Mouse (Mus musculus): ENCODE measurements at regions not wholly inside any gene's neighbourhood (a gene's known extent, or its start where the extent isn't known, plus 50 kb on each side); places are given as distances from the start of the nearest gene placed in this dataset.

DNA sequence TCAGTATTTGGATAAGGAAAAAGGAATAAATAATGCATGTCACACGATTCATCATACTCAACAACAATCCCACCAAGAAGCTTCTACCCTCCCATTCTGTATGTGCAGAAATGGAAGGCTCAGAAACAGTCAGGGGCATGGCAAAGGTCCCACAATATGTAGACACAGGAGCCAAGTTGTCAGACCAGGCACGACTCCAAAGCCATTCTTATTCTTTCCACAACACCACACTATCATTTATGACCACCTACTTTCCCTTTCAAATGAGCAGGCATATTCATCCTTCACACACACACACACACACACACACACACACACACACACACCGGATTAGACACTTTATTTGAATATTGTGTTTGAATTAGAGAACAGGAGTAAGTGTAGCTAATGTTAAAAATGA is 232.0 kb downstream of the Rab28 start:
- WGBS: 58% methylated on average over 3 of the region's 3 CpGs
- no peaks in the 10 kb centered on the region for H3K27me3 ChIP-seq (ENCODE audit: control insufficient read depth, insufficient read depth, low read length)
- no peak for DNase-seq
- no peaks in the 10 kb centered on the region for H3K79me2 ChIP-seq (replicated peaks; ENCODE audit: control insufficient read depth, insufficient read depth, low read length)
- TF ChIP-seq CTCF (IDR thresholded peaks at IDR 0.05) (no peak), POLR2A (IDR thresholded peaks at IDR 0.05; ENCODE audit: insufficient read depth, low read depth, low read length) (no peak), EP300 (IDR thresholded peaks at IDR 0.05; ENCODE audit: insufficient read depth, low read depth, low read length) (no peak)
- no peaks in the 10 kb centered on the region for H3K36me3 ChIP-seq (ENCODE audit: control insufficient read depth, insufficient read depth, low read length)
- H3K9ac ChIP-seq (ENCODE audit: low read depth, low read length): no peak overlapping the region
- no peak overlapping the region for H3K4me3 ChIP-seq
- intact Hi-C loops (cut with DNase I): no loop called here
- H3K27ac ChIP-seq: no peak overlapping the region
- H3K4me1 ChIP-seq (ENCODE audit: control insufficient read depth, insufficient read depth, low read length): no peaks in the 10 kb centered on the region

DNA sequence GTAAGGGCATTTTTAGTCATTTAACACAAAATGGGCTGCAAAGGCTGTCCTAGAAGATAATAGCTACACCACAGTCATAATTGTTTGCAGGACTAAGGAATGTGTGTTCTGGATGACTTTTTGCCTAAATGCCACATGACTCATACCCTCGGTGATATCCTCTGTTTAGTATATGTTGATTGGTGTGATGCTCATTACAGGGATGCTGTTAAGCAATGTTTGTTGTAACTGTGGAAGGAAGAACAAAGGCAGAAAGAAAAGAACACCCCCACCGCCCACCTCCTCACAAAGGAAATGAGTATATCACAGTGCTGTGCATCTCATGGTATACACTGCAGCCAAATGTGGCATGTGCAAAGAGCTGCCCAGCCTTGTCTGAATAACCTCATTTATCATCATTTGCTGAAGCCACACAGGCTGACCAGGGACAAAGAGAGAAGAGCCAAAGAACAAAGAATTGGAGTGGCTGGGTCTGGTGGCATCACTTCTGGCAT is 262.4 kb downstream of the Rab28 start:
- Histone ChIP-seq H3K27me3 (ENCODE audit: control insufficient read depth, insufficient read depth, low read length) (no peaks in the 10 kb centered on the region), H3K4me3 (no peak overlapping the region), H3K36me3 (ENCODE audit: control insufficient read depth, insufficient read depth, low read length) (no peaks in the 10 kb centered on the region), H3K9ac (ENCODE audit: low read depth, low read length) (no peak overlapping the region), H3K4me1 (ENCODE audit: control insufficient read depth, insufficient read depth, low read length) (no peaks in the 10 kb centered on the region), H3K27ac (no peak overlapping the region), H3K79me2 (replicated peaks; ENCODE audit: control insufficient read depth, insufficient read depth, low read length) (no peaks in the 10 kb centered on the region)
- TF ChIP-seq CTCF (IDR thresholded peaks at IDR 0.05) (no peak), EP300 (IDR thresholded peaks at IDR 0.05; ENCODE audit: insufficient read depth, low read depth, low read length) (no peak), POLR2A (IDR thresholded peaks at IDR 0.05; ENCODE audit: insufficient read depth, low read depth, low read length) (no peak)
- intact Hi-C loops (cut with DNase I): no loop called here
- DNase-seq: no peak
- 60% methylated on average over 2 of the region's 2 CpGs for WGBS

DNA sequence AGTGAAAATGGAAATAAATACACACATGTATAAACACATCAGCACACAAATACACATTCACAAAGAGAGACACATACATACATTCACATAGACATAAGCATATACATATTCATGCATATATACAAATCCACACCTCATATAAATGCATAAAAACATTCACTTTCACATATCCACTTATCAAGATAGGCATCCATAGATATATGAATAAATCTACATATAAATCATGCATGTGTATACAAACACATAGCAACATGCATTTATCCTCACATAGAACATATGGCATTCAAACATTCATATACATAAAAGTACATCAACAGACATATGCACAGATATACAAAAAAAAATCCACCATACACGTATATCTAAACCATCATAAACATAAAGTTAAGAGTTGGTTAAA is 266.9 kb downstream of the Rab28 start:
- DNase-seq: no peak
- Histone ChIP-seq H3K27me3 (ENCODE audit: control insufficient read depth, insufficient read depth, low read length) (no peaks in the 10 kb centered on the region), H3K27ac (no peak overlapping the region), H3K4me1 (ENCODE audit: control insufficient read depth, insufficient read depth, low read length) (no peaks in the 10 kb centered on the region), H3K79me2 (replicated peaks; ENCODE audit: control insufficient read depth, insufficient read depth, low read length) (no peaks in the 10 kb centered on the region), H3K36me3 (ENCODE audit: control insufficient read depth, insufficient read depth, low read length) (no peaks in the 10 kb centered on the region), H3K9ac (ENCODE audit: low read depth, low read length) (no peak overlapping the region), H3K4me3 (no peak overlapping the region)
- 71% methylated on average over 1 of the region's 1 CpGs for WGBS
- TF ChIP-seq EP300 (IDR thresholded peaks at IDR 0.05; ENCODE audit: insufficient read depth, low read depth, low read length): no peak
- TF ChIP-seq POLR2A (IDR thresholded peaks at IDR 0.05; ENCODE audit: insufficient read depth, low read depth, low read length): no peak
- no peak for TF ChIP-seq CTCF (IDR thresholded peaks at IDR 0.05)
- intact Hi-C loops (cut with DNase I): no loop called here

DNA sequence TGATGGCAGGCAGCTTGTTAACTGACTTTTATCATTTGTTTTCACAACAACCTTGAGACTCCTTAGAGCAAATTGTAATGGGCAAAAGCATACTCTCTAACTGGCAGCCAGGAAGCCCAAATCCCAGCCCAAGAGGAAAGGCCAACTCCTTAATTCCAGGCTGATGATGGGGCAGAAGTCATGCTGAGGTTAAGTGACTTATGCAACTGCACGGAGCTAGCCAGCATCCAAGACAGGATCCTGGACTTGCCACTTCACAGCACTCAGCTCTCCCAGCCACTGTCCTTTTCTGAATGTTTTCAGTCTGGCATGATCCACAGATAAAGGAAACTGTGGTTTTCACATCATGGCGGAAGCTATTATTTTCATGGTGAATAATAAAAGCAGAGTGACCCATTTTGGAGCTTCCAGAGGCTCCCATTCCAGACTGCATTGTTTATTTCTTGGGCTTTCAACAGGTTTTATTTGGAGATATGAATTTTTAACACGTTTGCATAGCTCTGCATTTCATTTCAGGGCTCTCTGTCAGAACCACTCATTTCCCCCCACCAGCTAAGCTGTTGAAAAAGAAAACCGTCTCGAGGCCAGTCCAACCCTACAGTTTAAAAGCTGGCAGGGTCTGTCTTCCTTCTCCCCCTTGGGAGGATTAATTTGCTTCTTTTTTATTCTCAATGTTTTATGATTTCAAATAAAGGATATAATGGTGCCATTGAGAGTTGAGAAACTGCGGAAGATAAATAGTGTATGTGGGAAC is 288.7 kb downstream of the Rab28 start:
- H3K27me3 ChIP-seq (ENCODE audit: control insufficient read depth, insufficient read depth, low read length): no peaks in the 10 kb centered on the region
- no peak overlapping the region for H3K27ac ChIP-seq
- no peaks in the 10 kb centered on the region for H3K36me3 ChIP-seq (ENCODE audit: control insufficient read depth, insufficient read depth, low read length)
- no peaks in the 10 kb centered on the region for H3K79me2 ChIP-seq (replicated peaks; ENCODE audit: control insufficient read depth, insufficient read depth, low read length)
- TF ChIP-seq CTCF (IDR thresholded peaks at IDR 0.05): no peak
- TF ChIP-seq EP300 (IDR thresholded peaks at IDR 0.05; ENCODE audit: insufficient read depth, low read depth, low read length): no peak
- no peak for TF ChIP-seq POLR2A (IDR thresholded peaks at IDR 0.05; ENCODE audit: insufficient read depth, low read depth, low read length)
- DNase-seq: peak in 1 of 2 experiments; percentile 3
- no peak overlapping the region for H3K4me3 ChIP-seq
- no peak overlapping the region for H3K9ac ChIP-seq (ENCODE audit: low read depth, low read length)
- intact Hi-C loops (cut with DNase I): no loop called here
- 71% methylated on average over 6 of the region's 6 CpGs for WGBS
- no peaks in the 10 kb centered on the region for H3K4me1 ChIP-seq (ENCODE audit: control insufficient read depth, insufficient read depth, low read length)

DNA sequence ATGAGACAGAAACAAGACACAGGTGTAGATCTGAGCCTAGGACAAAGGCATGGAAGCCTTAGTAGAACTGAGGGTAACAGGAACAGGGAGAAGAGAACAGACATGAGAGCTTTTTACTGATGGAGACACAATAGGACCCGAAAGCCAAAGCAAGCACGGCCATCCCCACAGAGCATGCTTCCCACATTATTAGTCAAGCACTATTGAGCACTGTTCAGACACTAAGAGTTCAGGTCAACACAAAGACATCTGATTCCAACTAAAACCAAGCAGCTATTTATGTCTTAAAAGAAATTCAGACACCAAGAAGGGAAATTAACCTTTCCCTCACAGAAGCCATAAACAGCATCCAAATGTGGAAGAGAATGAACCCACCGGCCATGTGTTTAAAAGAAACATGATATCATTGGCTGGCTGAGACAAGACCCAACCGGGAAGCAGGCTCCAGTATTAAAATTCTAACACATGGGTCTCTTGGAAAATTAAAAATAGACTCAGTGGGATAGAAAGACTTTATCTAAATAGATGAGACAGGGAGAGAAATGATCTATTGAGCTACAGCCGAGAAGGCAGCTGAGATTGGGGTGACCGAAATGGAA is 298.8 kb downstream of the Rab28 start:
- no peaks in the 10 kb centered on the region for H3K36me3 ChIP-seq (ENCODE audit: control insufficient read depth, insufficient read depth, low read length)
- no peak for DNase-seq
- TF ChIP-seq POLR2A (IDR thresholded peaks at IDR 0.05; ENCODE audit: insufficient read depth, low read depth, low read length) (no peak), CTCF (IDR thresholded peaks at IDR 0.05) (no peak), EP300 (IDR thresholded peaks at IDR 0.05; ENCODE audit: insufficient read depth, low read depth, low read length) (no peak)
- H3K27me3 ChIP-seq (ENCODE audit: control insufficient read depth, insufficient read depth, low read length): no peaks in the 10 kb centered on the region
- 68% methylated on average over 6 of the region's 6 CpGs for WGBS
- no peak overlapping the region for H3K27ac ChIP-seq
- no peak overlapping the region for H3K9ac ChIP-seq (ENCODE audit: low read depth, low read length)
- intact Hi-C loops (cut with DNase I): no loop called here
- H3K4me3 ChIP-seq: no peak overlapping the region
- H3K4me1 ChIP-seq (ENCODE audit: control insufficient read depth, insufficient read depth, low read length): no peaks in the 10 kb centered on the region
- H3K79me2 ChIP-seq (replicated peaks; ENCODE audit: control insufficient read depth, insufficient read depth, low read length): no peaks in the 10 kb centered on the region

DNA sequence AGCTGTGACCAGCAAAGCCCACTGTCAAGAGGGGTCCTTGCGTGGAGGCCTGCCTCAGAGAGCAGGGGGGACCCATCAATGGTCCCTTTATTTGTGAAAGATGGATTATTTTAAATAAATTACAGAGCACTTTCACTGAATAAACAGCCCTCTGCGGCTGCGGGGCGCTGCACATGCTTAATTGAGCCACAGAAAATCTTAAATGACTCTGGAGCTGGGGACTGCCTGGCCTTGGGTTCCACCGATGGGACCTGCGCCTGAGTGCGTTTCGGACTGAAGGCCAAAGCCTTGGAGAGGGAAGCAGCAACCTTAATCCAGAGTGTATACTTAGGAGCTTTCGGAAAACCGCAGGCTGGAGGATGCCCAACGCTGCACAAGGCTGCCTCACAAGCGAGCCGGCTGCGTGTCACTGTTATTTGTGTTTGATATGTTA is 315.1 kb downstream of the Rab28 start:
- no peaks in the 10 kb centered on the region for H3K36me3 ChIP-seq (ENCODE audit: control insufficient read depth, insufficient read depth, low read length)
- 90% methylated on average over 14 of the region's 14 CpGs for WGBS
- H3K9ac ChIP-seq (ENCODE audit: low read depth, low read length): no peak overlapping the region
- no peak for TF ChIP-seq CTCF (IDR thresholded peaks at IDR 0.05)
- no peak for TF ChIP-seq EP300 (IDR thresholded peaks at IDR 0.05; ENCODE audit: insufficient read depth, low read depth, low read length)
- no peak for TF ChIP-seq POLR2A (IDR thresholded peaks at IDR 0.05; ENCODE audit: insufficient read depth, low read depth, low read length)
- no peaks in the 10 kb centered on the region for H3K79me2 ChIP-seq (replicated peaks; ENCODE audit: control insufficient read depth, insufficient read depth, low read length)
- H3K4me1 ChIP-seq (ENCODE audit: control insufficient read depth, insufficient read depth, low read length): no peaks in the 10 kb centered on the region
- intact Hi-C loops (cut with DNase I): no loop called here
- H3K27me3 ChIP-seq (ENCODE audit: control insufficient read depth, insufficient read depth, low read length): no peaks in the 10 kb centered on the region
- DNase-seq: no peak
- H3K27ac ChIP-seq: no peak overlapping the region
- H3K4me3 ChIP-seq: no peak overlapping the region

All from heart, adult 2 months (tissue).